Mouse (Mus musculus) adrenal gland, postnatal 4 days (tissue): ENCODE results near the gene Prss30. TPM values are rescaled to one million over a fixed set of nuclear protein-coding genes. Genes with fewer than 3 reads are reported as not detected.
A peak's percentile ranks its signal among the peaks of the same experiment; 100 is the strongest.
"Not testable (repeated sequence)": the region's sequence is repeated elsewhere in the genome, so short reads cannot be mapped to it uniquely, and the experiment has no call there.

Source experiments
- DNase-seq, 2 experiments: peaks; one replicate each; pipeline ENCODE4 v3.0.0; 2021 to 2022; ENCODE audit warnings: low spot score in 2 of 2, mixed read lengths in 2 of 2
- total RNA-seq, 2 experiments: library from RNA; stranded (reverse); gene quantifications; 2 replicates each; pipeline ENCODE4 v1.2.3; 2021

The Prss30 gene
- total RNA-seq, 2 experiments from 2014 or later = not detected

DNA sequence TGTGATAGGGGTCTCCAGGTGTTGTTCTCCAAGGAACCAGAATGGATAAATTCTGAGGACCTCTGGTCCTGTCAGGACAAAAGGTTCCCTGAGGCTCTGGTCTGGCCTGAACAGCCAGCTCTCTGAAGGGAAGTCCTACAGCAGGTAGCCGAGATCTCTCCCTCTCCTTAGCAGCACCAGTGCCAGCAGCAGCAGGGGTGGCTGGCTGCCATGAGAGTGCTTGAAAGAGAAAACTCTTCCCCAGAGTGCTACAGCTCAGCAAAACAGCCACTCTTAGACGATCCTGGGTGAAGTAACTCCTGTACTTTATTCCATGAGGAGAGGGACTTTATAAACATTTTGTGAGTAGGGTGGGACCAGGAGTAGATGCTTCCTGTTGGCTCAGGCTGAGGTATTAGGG is 9.4 kb upstream of the Prss30 start:
- no peak for DNase-seq

DNA sequence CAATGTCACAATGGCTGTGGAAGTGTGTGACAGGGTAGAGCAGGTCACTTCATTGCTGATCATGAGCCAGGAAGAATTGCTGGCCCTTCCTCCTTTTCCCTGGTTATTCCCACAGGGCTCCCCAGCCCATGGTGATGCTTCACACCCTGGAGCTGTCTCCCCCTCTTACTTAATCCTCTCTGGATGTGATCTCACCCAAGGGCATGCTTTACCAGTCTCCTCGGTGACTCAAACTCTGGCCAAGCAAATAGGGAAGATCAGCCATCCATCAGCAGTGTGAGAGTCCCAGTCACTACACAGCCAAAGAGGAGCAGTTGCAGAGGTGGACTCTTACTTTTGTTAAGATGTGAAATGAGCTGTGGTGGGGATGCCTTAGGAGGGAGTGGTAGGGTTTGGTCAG is 4.6 kb upstream of the Prss30 start:
- DNase-seq = no peak

DNA sequence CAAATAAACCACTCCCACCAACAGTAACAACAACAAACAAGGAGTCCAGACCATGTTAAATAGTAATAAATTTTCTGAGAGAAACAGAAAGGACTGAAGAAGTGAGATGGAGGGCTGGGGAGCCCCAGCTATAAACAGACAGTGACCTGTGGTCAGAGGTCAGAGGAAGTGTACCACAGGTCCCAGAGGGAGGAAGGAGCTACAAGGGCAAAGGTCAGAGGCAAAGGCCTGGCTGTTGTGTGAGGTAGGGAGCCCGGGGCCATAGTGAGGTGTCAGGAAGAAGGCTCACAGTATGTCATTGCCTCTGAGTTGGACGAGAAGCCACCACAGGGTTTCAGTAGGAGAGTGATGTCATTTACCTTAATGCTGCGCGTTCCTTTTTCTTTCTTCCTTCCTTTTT is 2.5 kb upstream of the Prss30 start:
- no peak for DNase-seq

DNA sequence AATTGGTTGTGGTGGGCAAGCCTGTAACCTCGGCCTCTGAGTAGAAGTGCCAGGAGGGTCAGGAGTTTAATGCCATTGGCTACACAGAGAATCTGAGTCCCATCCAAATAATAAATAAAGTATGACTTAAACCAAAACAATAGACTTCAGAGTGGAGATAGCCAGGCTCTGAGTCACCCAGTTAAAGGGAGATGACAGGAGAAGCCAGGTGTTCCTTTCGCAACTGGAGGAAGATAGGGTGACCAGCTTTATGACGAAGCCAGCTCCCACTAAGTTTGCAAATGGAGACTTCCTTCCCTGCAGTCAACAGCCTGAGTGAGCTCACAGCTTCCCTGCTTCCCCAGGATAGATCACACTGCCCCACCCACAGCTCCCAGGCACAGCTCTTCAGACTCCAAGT is 895 bp downstream of the Prss30 start:
- no peak for DNase-seq

DNA sequence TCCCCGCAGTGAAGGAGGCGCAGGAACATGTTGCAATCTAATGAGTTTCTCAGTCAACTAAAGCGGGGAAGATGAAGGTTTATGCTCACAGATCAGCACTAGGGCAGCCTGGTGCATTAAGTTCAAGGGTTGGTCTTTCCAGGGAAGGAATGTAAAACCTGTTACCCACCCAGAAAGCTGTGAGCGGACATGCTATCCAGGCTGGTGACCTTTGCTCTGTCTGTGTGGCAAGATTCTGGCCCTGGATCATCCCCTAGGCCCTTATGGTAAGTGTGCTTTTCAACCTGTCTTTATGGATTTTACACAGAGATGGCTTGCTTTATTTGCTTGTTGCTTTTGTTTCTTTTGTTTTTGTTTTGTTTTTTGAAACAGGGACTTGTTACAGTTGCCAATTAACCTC is 3.7 kb downstream of the Prss30 start:
- no peak for DNase-seq

DNA sequence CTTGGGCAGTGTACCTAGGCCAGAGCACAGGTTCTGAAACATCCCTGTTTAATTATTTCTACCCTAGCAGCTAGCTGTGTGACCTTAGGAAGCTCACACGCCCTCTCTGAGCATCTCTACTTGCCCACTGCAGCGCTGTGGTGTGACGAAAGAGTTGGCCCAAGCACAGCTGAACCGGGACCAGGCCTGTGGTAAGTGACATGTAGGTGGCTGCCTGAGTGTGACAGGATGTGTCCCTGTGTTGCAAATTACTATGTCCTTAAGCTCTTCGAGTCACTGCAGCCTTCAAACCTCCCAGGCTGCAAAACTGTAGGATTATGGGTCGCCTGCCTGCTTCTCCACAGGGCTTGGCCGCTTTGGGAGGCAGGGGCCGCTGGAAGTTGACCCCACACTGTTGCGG is 9.1 kb downstream of the Prss30 start:
- no peak for DNase-seq

DNA sequence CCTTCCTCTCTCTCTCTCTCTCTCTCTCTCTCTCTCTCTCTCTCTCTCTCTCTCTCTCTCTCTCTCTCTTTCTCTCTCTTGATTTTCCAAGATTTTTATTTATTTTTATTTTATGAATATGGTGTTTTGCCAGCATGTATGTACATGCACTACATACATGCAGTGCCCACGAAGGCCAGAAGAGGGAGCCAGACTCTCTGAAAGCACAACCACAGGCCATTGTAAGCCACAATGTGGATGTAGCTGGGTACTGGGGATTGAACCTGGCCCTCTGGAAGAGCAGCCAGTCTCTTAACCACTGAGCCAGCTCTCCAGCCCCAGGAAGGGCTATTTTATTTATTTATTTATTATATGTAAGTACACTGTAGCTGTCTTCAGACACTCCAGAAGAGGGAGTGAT is 11.1 kb downstream of the Prss30 start:
- peak; percentile 44 to 66 for DNase-seq

DNA sequence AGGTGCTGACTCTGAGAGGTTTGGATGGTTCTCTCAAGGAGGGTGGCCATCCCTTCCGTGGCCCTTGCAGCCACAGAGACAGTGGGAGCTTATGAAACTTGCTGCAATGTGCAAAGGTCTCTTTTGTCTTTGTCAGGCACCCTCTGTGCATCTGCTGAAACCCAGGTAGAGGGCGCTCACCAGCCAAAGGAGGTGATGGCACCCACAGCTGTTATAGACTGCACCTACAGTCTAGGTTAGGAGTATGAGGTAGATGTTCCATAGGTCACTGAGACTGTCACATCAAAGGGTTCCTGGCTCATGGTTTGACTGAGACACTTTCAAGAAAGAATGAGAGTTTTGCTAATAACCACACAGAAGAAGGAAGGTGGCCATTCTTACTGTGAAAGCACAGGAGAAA is 11.6 kb downstream of the Prss30 start:
- no peak for DNase-seq

DNA sequence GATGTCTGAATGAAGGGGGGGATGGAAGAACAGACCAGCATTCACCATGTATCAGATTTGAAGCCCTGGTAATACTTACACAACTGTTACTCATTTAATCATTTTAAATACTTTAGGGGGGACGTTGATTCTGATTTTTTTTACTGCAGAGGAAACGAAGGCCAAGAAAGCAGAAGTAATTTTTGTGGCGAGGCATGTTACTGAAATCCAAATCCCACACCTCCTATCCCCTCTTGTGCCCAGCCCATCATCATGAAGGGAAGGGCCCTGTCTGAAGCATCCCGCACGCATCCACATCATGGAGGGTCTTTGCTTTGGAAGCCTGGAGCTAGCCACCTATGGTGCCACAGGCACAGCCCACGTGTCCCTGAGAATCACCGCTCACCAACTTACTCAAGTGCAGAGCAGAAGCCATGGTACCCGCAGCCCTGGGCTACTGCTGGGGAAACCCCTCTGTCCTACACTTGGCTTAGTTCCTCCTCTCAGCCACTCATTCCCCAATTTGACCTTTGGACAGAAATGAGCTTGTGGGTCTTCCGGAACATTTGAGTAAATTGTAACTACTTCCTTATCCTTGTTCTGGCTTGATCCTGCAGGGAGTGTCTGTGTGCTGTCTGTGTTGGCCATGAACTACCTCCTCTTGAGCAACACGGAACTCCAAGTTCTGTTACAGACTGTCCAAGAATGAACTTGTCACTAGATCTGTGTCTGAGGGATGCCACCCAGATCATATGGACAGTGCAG is 13.5 kb downstream of the Prss30 start:
- DNase-seq = no peak

DNA sequence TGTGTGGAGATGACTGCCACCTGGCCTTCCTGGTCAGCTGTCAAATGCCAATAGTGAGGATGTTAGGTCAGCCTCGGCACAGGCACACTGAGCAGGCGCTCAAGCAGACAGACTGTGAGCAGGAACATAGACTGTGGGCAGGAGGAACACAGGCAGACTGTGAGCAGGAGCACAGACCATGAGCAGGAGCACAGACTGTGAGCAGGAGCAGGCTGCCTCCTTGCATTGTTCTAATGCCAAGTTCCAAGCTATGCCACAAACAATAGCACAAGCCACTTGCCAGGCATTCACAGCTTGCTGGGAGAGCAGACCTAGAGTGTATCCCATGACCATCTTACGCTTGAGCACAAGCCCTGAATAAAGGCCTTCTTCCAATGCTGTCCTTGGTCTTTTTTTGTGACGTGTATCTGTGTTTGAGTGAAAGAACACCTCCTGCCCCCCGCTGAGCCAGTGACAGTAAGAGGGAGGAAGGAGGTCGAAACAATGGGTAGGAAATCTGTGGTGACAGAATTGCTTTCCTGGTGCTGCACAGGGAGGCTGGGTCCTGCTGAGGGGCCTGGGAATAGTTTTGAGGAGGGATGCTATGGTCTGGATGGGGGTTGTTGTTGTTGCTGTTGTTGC is 14.5 kb downstream of the Prss30 start:
- no peak for DNase-seq

DNA sequence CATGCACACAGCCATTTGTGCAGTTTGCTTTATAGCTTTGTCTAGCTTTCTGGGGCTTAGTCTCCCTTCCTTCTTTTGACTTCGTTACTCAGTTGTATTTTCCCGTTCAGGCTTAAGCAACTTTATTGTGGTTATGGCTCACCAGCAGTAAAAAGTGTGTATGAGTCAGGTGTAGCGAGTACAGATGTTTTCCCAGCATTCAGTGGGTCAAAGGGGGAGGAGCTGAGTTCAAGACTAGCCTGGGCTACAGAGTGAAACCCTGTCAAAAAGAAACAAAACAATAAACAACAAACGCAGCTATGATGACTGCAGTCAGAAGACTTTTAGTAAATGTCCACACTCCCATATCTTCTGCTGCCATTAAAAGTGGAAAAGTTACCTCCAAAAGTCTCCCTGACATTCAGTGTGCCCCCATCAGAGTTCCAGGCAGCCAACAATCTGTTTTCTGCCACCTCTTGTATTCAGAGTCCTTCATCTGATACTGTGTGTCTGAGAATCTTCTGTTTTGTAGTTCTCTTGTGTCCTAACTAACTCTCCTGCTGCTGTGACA is 18.7 kb downstream of the Prss30 start:
- DNase-seq = no peak

DNA sequence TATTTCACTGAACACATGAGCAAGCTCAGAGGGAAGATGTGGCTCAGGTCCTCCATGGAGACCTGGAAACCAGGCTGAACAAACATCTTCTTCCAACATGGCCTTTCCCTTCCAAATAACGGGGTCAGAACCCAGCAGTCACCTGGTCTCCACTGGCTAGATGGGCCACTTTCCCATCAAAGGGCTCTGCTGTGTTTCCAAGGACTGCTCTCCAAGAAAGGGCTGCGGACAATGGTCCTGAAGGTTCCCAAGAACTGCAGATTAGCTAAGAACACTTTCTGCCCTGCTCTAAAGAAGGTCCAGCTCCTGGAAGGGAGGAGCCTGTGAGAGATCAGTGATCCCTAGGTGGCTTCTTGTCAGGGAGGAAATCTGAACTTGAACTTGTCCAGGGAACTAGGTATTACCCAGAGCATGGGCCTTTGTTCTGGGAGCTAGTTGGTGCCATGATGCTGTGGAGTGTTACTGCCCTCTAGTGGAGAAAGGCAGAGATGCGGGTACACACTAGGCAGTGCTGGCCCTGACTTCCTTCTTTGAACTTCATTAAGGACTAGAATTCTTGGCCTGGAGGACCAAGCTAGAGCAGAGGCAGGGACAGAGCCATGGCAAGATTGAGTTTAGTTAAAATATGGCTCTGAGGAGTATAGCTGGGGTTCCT is 20.2 kb downstream of the Prss30 start:
- DNase-seq = peak; percentile 43 to 53

DNA sequence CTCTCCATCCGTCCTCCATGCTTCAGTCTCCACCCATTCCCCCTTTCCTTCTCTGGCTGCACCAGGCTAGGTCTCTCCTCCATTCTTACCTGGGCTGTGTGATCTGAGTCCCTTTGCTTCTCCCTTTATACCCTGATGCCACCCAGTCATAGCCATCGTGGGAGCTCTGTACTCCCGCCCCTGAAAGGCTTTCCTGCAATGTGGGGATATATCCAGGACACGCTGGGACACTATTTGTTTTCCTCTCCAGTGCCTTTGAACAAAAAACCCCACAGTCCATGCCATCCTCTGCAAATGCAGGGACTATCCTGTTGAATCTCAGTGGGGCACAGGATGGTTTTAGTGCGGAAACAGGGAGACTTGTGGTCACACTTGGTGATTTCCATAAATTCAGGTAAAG is 25.2 kb downstream of the Prss30 start, which contains the start of gene Sbpl:
Gene Sbpl (minus strand): TSS at position 101 of the 400 bp plus-strand sequence.
- DNase-seq = no peak

DNA sequence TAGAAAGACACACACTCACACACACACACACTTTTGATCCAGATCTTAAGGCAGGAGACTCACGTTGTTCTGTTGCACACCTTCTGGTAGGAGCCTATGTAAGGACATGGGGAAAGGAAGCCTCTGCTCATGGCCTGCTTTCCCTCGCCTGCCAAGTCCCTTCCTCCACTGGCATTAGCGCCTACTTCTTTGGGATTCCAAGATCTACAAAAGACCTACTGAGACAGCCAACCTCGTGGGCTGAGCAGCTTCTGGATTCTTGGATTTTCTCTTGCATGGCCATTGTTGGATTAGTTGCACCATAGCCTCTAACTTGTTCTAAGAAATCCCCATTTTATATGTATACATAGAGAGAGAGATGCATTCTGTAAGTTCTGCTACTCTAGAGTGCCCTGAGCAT is 29.5 kb downstream of the Prss30 start:
- DNase-seq = not testable (repeated sequence)

DNA sequence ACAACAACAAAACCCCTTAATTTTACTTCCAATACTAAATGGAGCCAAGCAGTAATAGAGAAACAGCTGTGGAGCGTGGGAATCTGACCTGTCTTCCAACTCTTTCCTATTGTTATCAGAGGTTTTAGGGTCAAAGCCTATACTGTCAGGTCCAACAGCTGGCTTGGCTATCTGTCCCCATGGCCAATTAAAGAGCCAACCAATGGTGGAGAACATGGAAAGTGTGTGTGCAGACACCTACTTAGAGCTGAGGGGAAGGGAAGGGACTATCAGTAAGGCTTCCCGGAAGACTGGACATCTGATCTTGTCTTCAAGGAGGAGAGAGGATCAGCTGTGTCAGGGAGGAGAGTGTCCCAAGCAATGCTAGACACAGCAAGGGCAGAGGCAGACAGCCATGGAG is 31.3 kb downstream of the Prss30 start:
- no peak for DNase-seq

DNA sequence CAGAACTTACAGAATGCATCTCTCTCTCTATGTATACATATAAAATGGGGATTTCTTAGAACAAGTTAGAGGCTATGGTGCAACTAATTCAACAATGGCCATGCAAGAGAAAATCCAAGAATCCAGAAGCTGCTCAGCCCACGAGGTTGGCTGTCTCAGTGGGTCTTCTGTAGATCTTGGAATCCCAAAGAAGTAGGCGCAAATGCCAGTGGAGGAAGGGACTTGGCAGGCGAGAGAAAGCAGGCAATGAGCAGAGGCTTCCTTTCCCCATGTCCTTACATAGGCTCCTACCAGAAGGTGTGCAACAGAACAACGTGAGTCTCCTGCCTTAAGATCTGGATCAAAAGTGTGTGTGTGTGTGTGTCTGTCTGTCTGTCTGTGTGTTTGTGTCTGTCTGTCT is 32.9 kb downstream of the Prss30 start:
- not testable (repeated sequence) for DNase-seq

DNA sequence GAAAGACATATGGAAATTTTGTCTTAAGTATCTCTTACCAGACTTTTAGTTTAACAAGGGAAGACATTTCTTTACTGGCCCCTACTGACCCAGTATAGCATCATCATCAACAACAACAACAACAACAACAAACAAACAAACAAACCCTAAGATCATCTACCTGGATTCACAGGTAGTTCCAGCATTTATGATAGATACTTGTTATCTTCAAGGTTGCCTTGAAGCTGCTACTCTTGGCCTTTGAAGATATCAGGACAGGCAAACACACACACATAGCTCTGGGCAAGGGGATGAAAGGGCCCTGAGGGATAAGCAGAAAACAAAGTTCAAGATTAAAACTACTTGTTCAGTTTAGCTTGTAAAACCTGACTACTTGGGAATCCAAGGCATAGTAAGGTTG is 39.0 kb downstream of the Prss30 start, which contains the start of gene Sbp:
Gene Sbp (plus strand): TSS at position 301 of the 400 bp plus-strand sequence.
- DNase-seq = no peak

DNA sequence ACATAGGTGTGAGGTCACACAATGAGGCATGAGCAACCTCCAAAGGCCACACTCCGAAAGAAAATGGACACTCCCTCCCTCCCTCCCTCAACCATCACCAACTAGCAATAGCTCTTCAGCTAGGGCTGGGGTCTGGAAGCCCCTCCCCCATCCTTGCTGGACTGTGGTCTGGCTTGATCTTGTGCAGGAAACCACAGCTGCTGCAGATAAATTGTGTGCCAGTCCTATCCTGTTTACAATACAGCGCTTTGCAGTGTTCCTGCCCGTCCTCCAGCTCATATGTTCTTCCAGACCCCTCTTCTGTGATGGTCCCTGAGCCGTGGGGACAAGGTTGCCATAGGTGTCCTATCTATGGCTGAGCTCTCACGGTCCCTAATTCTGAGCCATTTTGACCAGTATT is 49.2 kb downstream of the Prss30 start:
- no peak for DNase-seq

DNA sequence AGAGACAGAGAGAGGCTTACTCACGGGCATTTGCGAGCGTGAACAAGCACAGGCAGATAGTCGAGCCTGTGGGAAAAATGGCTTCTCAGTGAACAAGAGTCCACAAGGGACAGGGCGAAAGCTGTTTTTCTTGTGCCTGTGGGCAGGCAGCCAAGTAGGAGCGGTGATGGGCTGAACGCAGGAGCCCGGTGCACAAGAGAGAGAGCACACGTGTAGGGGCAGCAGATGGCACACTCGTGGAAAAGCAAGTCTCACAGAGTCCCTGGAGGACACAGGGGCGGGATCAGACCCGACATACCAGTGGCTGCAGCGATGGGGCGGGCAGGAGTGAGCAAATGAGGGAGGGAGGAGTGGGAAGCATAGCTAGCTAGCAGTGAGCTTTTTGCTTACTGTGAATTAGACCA is 55.3 kb downstream of the Prss30 start:
- peak; percentile 16 to 41 for DNase-seq

DNA sequence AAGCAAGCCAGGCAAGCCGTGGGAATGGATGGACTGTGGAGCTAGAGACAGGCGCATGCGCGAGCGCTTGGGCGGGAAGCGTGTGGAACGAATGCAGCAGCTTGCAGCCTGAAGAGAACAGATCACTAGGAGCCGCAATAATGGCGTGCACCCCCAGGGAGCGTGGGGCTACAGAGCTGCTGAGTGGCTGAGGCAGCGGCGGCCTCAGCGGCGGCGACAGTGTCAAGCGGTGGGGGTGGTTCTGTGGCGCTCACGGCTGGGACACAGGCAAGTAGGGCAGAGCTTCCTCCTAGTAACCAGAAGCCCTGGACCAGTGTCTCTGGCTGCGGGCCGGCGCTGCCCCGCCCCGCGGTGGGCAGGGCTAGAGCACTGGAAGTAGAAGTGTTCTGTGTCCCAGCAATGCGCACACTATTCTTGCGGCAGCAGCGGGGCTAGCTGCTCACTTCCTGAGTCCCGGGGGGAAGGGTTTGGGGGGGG is 55.8 kb downstream of the Prss30 start:
- DNase-seq = peak; percentile 58 to 86
